Mouse (Mus musculus) erythroblast, embryonic 14.5 days (primary cell): ENCODE results near the gene Tldc1.

Experiments used
- GATA1 ChIP-seq: IDR thresholded peaks from 2 replicates; pipeline ENCODE4 v1.6.1; 2012; ENCODE audit warnings: low read length, inconsistent platforms, mixed read lengths
- TAL1 ChIP-seq: IDR thresholded peaks from 3 replicates; pipeline ENCODE4 v1.6.1; 2012; ENCODE audit warnings: low read length, inconsistent platforms, mixed read lengths

GRCm38 (mm10) chr8:119777765-119778164 lies 451 bp downstream of the Tldc1 start:
- TF ChIP-seq GATA1 = no peak
- no peak for TF ChIP-seq TAL1
